Mouse (Mus musculus): ENCODE measurements around the gene S1pr5. TPM values are rescaled to one million over a fixed set of nuclear protein-coding genes. Genes with fewer than 3 reads are reported as not detected.

The S1pr5 gene
- polyA plus RNA-seq, 1 experiment from 2014 or later: 4.7 TPM

- no peak for TF ChIP-seq CTCF (IDR thresholded peaks at IDR 0.05; ENCODE audit: low read depth)
- TF ChIP-seq EP300 (optimal IDR thresholded peaks at IDR 0.05): no peak
- Histone ChIP-seq H3K4me3 (ENCODE audit: low read depth, low read length) (peak overlapping the region; percentile 75), H3K4me2 (replicated peaks; ENCODE audit: low read depth) (peak overlapping the region; percentile 80), H3K4me1 (replicated peaks; ENCODE audit: control insufficient read depth, insufficient read depth) (peaks cover 6% of the 10 kb centered on the region; the same call in 1 of the 2 replicates), H3K9me3 (ENCODE audit: control insufficient read depth, low read length) (no peaks in the 10 kb centered on the region), H3K27me3 (ENCODE audit: control insufficient read depth, insufficient read depth, low read length) (no peaks in the 10 kb centered on the region), H3K9ac (ENCODE audit: low read length) (peak overlapping the region; percentile 14; the same call in 1 of the 2 replicates), H3K36me3 (ENCODE audit: control insufficient read depth, insufficient read depth, low read length) (no peaks in the 10 kb centered on the region), H3K27ac (replicated peaks) (peak overlapping the region; percentile 80)
- ATAC-seq (ENCODE audit: low FRiP score, low TSS enrichment): no peak
- 73% methylated on average over 13 of the region's 13 CpGs for WGBS
- DNase-seq (ENCODE audit: low spot score): no peak
Observed at GRCm38 (mm10) chr9:21288404-21289336, 40.4 kb upstream of the S1pr5 start.

- ATAC-seq (ENCODE audit: low FRiP score, low TSS enrichment): peak; percentile 81
- no peaks in the 10 kb centered on the region for H3K27me3 ChIP-seq (ENCODE audit: control insufficient read depth, insufficient read depth, low read length)
- peak within 1 kb of the TSS; percentile 75 for H3K4me3 ChIP-seq (ENCODE audit: low read depth, low read length)
- no peaks in the 10 kb centered on the region for H3K36me3 ChIP-seq (ENCODE audit: control insufficient read depth, insufficient read depth, low read length)
- DNase-seq (ENCODE audit: low spot score): peak; percentile 98
- H3K9ac ChIP-seq (ENCODE audit: low read length): peak within 1 kb of the TSS; percentile 72
- TF ChIP-seq CTCF (IDR thresholded peaks at IDR 0.05; ENCODE audit: low read depth) (peak; percentile 35), EP300 (optimal IDR thresholded peaks at IDR 0.05) (no peak)
- peaks cover 6% of the 10 kb centered on the region; the same call in 1 of the 2 replicates for H3K4me1 ChIP-seq (replicated peaks; ENCODE audit: control insufficient read depth, insufficient read depth)
- under 1% methylated on average over 59 of the region's 59 CpGs for WGBS
- no peaks in the 10 kb centered on the region for H3K9me3 ChIP-seq (ENCODE audit: control insufficient read depth, low read length)
- H3K4me2 ChIP-seq (replicated peaks; ENCODE audit: low read depth): peak within 1 kb of the TSS; percentile 80
- peak within 1 kb of the TSS; percentile 90 for H3K27ac ChIP-seq (replicated peaks)
Observed at GRCm38 (mm10) chr9:21287571-21288402, 39.5 kb upstream of the S1pr5 start, which contains the start of gene Kri1. TSS of gene Kri1 (minus strand) at chr9:21287969.

DNA sequence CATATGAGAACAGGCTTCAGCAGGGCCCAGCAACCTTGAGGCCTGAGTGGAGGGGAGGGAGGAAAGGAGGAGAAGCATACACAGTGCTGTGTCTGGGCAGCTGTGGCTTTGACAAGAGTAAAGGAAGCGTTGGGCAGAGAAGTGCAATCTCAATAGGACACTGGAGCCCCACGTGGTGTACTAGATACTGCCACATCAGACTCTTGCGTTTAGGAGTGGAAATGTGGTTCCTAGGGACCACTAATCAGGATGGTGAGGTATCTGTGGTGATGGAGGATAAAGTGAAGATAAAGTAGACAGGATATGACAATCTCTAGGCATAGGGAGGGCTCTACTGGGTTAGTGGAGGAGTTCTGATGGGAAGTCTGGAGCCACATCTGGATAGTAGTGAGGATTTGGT, 38.5 kb upstream of the S1pr5 start:
- no peak for ATAC-seq (ENCODE audit: low FRiP score, low TSS enrichment)
- no peak for DNase-seq (ENCODE audit: low spot score)
- peak overlapping the region; percentile 80 for H3K4me2 ChIP-seq (replicated peaks; ENCODE audit: low read depth)
- peak overlapping the region; percentile 72; the same call in 1 of the 2 replicates for H3K9ac ChIP-seq (ENCODE audit: low read length)
- H3K4me3 ChIP-seq (ENCODE audit: low read depth, low read length): peak overlapping the region; percentile 75; the same call in 1 of the 2 replicates
- TF ChIP-seq CTCF (IDR thresholded peaks at IDR 0.05; ENCODE audit: low read depth) (no peak), EP300 (optimal IDR thresholded peaks at IDR 0.05) (no peak)
- H3K27ac ChIP-seq (replicated peaks): peak overlapping the region; percentile 30; the same call in 1 of the 2 replicates
- H3K27me3 ChIP-seq (ENCODE audit: control insufficient read depth, insufficient read depth, low read length): no peaks in the 10 kb centered on the region
- peaks cover 6% of the 10 kb centered on the region; the same call in 1 of the 2 replicates for H3K4me1 ChIP-seq (replicated peaks; ENCODE audit: control insufficient read depth, insufficient read depth)
- no peaks in the 10 kb centered on the region for H3K9me3 ChIP-seq (ENCODE audit: control insufficient read depth, low read length)
- H3K36me3 ChIP-seq (ENCODE audit: control insufficient read depth, insufficient read depth, low read length): peaks cover 7% of the 10 kb centered on the region; the same call in 1 of the 2 replicates
- 53% methylated on average over 3 of the region's 3 CpGs for WGBS

DNA sequence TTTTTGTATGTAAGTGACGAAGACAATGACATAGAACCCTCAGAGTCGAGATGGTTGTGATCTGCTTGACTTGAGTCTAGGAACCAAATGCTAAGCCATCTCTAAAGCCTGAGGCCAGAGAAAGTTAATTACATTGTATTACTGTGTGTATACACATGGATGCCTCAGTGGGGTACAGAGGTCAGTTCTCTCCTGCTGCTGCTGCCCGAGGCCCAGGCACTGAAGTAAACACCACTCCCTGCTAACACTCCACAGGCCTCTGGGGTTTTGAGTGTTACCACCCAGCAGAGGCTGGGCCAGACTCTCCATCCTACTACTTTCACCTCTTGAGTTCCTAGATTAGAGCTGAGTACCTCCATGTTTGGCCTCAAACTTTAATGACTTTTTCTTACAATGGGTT, 35.8 kb upstream of the S1pr5 start:
- Histone ChIP-seq H3K9me3 (ENCODE audit: control insufficient read depth, low read length) (no peaks in the 10 kb centered on the region), H3K4me2 (replicated peaks; ENCODE audit: low read depth) (no peak overlapping the region), H3K27ac (replicated peaks) (no peak overlapping the region), H3K4me1 (replicated peaks; ENCODE audit: control insufficient read depth, insufficient read depth) (peaks cover 6% of the 10 kb centered on the region; the same call in 1 of the 2 replicates), H3K4me3 (ENCODE audit: low read depth, low read length) (no peak overlapping the region), H3K27me3 (ENCODE audit: control insufficient read depth, insufficient read depth, low read length) (no peaks in the 10 kb centered on the region), H3K9ac (ENCODE audit: low read length) (no peak overlapping the region), H3K36me3 (ENCODE audit: control insufficient read depth, insufficient read depth, low read length) (peaks cover 27% of the 10 kb centered on the region)
- DNase-seq (ENCODE audit: low spot score) (no peak), ATAC-seq (ENCODE audit: low FRiP score, low TSS enrichment) (no peak)
- 66% methylated on average over 3 of the region's 3 CpGs for WGBS
- TF ChIP-seq EP300 (optimal IDR thresholded peaks at IDR 0.05) (no peak), CTCF (IDR thresholded peaks at IDR 0.05; ENCODE audit: low read depth) (no peak)

GRCm38 (mm10) chr9:21283591-21283990, 35.3 kb upstream of the S1pr5 start:
- no peak overlapping the region for H3K9ac ChIP-seq (ENCODE audit: low read length)
- 90% methylated on average over 5 of the region's 5 CpGs for WGBS
- TF ChIP-seq CTCF (IDR thresholded peaks at IDR 0.05; ENCODE audit: low read depth): peak; percentile 45
- TF ChIP-seq EP300 (optimal IDR thresholded peaks at IDR 0.05): no peak
- no peak for DNase-seq (ENCODE audit: low spot score)
- no peak overlapping the region for H3K4me2 ChIP-seq (replicated peaks; ENCODE audit: low read depth)
- H3K9me3 ChIP-seq (ENCODE audit: control insufficient read depth, low read length): no peaks in the 10 kb centered on the region
- H3K36me3 ChIP-seq (ENCODE audit: control insufficient read depth, insufficient read depth, low read length): peaks cover 28% of the 10 kb centered on the region
- peaks cover 6% of the 10 kb centered on the region; the same call in 1 of the 2 replicates for H3K4me1 ChIP-seq (replicated peaks; ENCODE audit: control insufficient read depth, insufficient read depth)
- H3K27me3 ChIP-seq (ENCODE audit: control insufficient read depth, insufficient read depth, low read length): no peaks in the 10 kb centered on the region
- ATAC-seq (ENCODE audit: low FRiP score, low TSS enrichment): no peak
- no peak overlapping the region for H3K4me3 ChIP-seq (ENCODE audit: low read depth, low read length)
- H3K27ac ChIP-seq (replicated peaks): no peak overlapping the region

Data from stomach, postnatal 0 days (tissue).